Mouse (Mus musculus) small intestine, adult 2 months (tissue): ENCODE data around the gene Slc25a42. TPM values are rescaled to one million over a fixed set of nuclear protein-coding genes. Genes with fewer than 3 reads are reported as not detected.
"Not testable (repeated sequence)": the region's sequence is repeated elsewhere in the genome, so short reads cannot be mapped to it uniquely, and the experiment has no call there.

Experiments
- H3K27ac ChIP-seq: fragments of 200-500 bp; 2 replicates; pipeline ENCODE4 v1.5.1; 2012; ENCODE audit warnings: low read depth, low read length, control low read depth, inconsistent platforms; ENCODE audit not compliant: insufficient read depth
- H3K27me3 ChIP-seq: fragments of 200-500 bp; 2 replicates; pipeline ENCODE4 v1.6.1; 2012; ENCODE audit warnings: mild to moderate bottlenecking, moderate library complexity, low read length, inconsistent platforms; ENCODE audit not compliant: control insufficient read depth, insufficient read depth
- H3K36me3 ChIP-seq: fragments of 200-500 bp; 2 replicates; pipeline ENCODE4 v1.6.1; 2012; ENCODE audit warnings: mild to moderate bottlenecking, low read length, control low read depth, inconsistent platforms; ENCODE audit not compliant: control insufficient read depth, insufficient read depth
- H3K4me1 ChIP-seq: fragments of 200-500 bp; 2 replicates; pipeline ENCODE4 v1.6.1; 2012; ENCODE audit warnings: low read length, inconsistent platforms, mixed read lengths; ENCODE audit not compliant: control insufficient read depth, insufficient read depth, insufficient read length
- H3K4me3 ChIP-seq: fragments of 200-500 bp; 2 replicates; pipeline ENCODE4 v1.5.1; 2012; ENCODE audit warnings: low read depth, mild to moderate bottlenecking, control low read depth, inconsistent platforms, low read length, moderate library complexity
- CTCF ChIP-seq: fragments of 200-500 bp; IDR thresholded peaks from 2 replicates; pipeline ENCODE4 v1.5.1; 2012; ENCODE audit warnings: low read depth, mild to moderate bottlenecking, control low read depth, inconsistent platforms, low read length, moderate library complexity, mixed read lengths; ENCODE audit not compliant: insufficient replicate concordance, insufficient read length; ENCODE audit errors: extremely low read depth
- POLR2A ChIP-seq: fragments of 200-500 bp; IDR thresholded peaks from 2 replicates; pipeline ENCODE4 v1.6.1; 2012; ENCODE audit warnings: low read depth, mild to moderate bottlenecking, control low read depth, inconsistent platforms, low read length, moderate library complexity
- WGBS: fragments of 180-500 bp; shearing (Covaris S2); methylation state at CpG from one replicate; pipeline ENCODE4 v1.1.7; 2018; 5-methylcytosine and 5-hydroxymethylcytosine counted together
- polyA plus RNA-seq: library from polyadenylated mRNA; depleted of rRNA; stranded (reverse); fragments of >200 nt; gene quantifications from 2 replicates; pipeline ENCODE4 v1.2.3, GENCODE M21; 2012

Slc25a42 gene
- polyA plus RNA-seq, 1 experiment, result 23.2 TPM

GRCm38 (mm10) chr8:70222041-70222440 lies 9.9 kb upstream of the Slc25a42 start:
- Histone ChIP-seq H3K4me1 (peaks cover 3% of the 10 kb centered on the region; the same call in 1 of the 2 replicates), H3K4me3 (no peak overlapping the region), H3K27ac (no peak overlapping the region), H3K27me3 (no peaks in the 10 kb centered on the region), H3K36me3 (no peaks in the 10 kb centered on the region; the same call in 1 of the 2 replicates)
- TF ChIP-seq POLR2A, result no peak
- TF ChIP-seq CTCF, result no peak
- WGBS, result 97% methylated on average over 12 of the region's 12 CpGs

DNA sequence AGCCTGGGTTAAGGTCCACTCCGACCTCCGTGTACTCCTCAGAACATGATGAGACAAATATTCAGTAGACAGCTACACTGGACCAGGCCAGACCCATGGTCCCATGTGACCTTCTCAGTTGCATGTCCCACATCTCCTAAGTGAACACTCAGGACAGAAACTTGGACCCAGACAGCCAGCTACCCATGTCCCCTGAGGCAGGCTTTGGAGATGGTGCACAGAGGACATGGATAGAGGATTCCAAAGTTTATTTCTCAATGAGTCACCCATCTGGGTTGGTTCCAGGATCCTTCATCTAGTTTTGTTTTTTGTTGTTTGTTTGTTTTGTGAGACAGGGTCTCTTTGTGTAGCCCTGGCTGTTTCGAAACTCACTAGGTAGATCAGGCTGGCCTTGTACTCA lies 8.8 kb upstream of the Slc25a42 start:
- Histone ChIP-seq H3K27me3 (no peaks in the 10 kb centered on the region), H3K4me1 (peaks cover 3% of the 10 kb centered on the region; the same call in 1 of the 2 replicates), H3K27ac (no peak overlapping the region), H3K36me3 (no peaks in the 10 kb centered on the region; the same call in 1 of the 2 replicates), H3K4me3 (no peak overlapping the region)
- no peak for TF ChIP-seq CTCF
- TF ChIP-seq POLR2A, result no peak
- WGBS, result 79% methylated on average over 3 of the region's 3 CpGs

- Histone ChIP-seq H3K27ac (no peak overlapping the region), H3K4me1 (peaks cover 3% of the 10 kb centered on the region; the same call in 1 of the 2 replicates), H3K4me3 (no peak overlapping the region), H3K27me3 (no peaks in the 10 kb centered on the region), H3K36me3 (no peaks in the 10 kb centered on the region)
- TF ChIP-seq POLR2A, result no peak
- TF ChIP-seq CTCF, result no peak
- WGBS, result 44% methylated on average over 8 of the region's 8 CpGs
These were observed 8.2 kb upstream of the Slc25a42 start for GRCm38 (mm10) chr8:70220236-70220840.

DNA sequence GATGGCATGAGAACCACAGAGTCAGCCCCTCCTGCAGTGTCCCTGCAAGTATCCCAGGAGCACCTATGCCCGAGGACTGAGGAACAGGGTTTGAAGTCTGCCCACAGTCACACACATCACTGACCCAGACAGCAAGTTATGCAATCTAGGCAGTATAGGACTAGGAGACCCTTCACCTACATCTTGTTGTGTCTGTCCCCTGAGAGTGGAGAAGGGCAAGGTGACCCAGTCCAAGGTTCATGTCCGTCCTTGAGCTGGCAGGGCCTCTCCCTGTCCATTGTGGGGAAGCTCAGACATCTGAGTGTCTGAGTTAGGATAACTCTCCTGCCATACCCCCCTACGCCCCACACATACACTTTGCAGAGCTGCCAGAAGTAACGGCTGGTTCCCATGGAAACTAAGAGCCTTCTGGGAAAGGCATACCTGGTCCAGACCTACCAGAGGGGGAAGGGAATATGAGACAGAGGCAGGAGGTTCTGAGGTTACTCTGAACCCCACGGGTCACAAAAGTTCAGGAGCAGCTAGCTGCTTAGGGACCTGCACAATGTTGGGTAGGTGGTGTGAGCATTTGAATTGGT lies 7.1 kb upstream of the Slc25a42 start:
- no peaks in the 10 kb centered on the region for H3K36me3 ChIP-seq
- peaks cover 3% of the 10 kb centered on the region; the same call in 1 of the 2 replicates for H3K4me1 ChIP-seq
- 66% methylated on average over 5 of the region's 5 CpGs for WGBS
- TF ChIP-seq CTCF (no peak), POLR2A (no peak)
- H3K27ac ChIP-seq, result no peak overlapping the region
- no peak overlapping the region for H3K4me3 ChIP-seq
- H3K27me3 ChIP-seq, result no peaks in the 10 kb centered on the region

GRCm38 (mm10) chr8:70217441-70217840 lies 5.3 kb upstream of the Slc25a42 start:
- H3K4me1 ChIP-seq, result peaks cover 7% of the 10 kb centered on the region; the same call in 1 of the 2 replicates

DNA sequence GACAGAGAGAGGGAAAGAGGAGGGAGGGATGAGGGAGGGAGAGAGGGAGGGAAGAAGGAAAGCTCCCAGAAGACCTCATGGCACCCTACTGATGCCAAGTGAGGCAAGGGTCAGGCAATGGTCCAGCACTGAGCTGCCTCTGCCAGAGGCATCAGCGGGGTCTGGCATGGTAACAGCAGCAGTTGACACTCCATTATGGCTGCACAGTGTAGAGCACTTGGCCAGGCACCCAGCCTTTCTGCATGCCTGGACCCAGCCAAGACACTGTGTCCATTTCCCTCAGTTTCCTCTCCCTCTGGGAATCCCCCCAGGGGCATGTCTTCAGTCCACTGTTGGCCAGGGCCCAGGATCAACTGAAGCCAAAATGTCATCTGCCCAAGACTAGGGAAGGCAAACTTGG lies 4.5 kb upstream of the Slc25a42 start:
- WGBS, result 33% methylated on average over 1 of the region's 1 CpGs
- Histone ChIP-seq H3K27me3 (no peaks in the 10 kb centered on the region), H3K4me3 (no peak overlapping the region), H3K36me3 (no peaks in the 10 kb centered on the region), H3K4me1 (peaks cover 10% of the 10 kb centered on the region), H3K27ac (no peak overlapping the region)
- TF ChIP-seq CTCF, result no peak

More at GRCm38 (mm10) chr8:70217441-70217840, 5.3 kb upstream of the Slc25a42 start:
- TF ChIP-seq POLR2A, result no peak
- TF ChIP-seq CTCF, result no peak
- H3K27me3 ChIP-seq, result no peaks in the 10 kb centered on the region
- H3K27ac ChIP-seq, result no peak overlapping the region
- no peaks in the 10 kb centered on the region for H3K36me3 ChIP-seq
- no peak overlapping the region for H3K4me3 ChIP-seq

- 80% methylated on average over 3 of the region's 3 CpGs for WGBS
- not testable (repeated sequence) for H3K27me3 ChIP-seq, H3K27ac ChIP-seq, H3K4me3 ChIP-seq, H3K36me3 ChIP-seq
- H3K4me1 ChIP-seq, result peaks cover 10% of the 10 kb centered on the region
These were observed 4.1 kb upstream of the Slc25a42 start for GRCm38 (mm10) chr8:70216161-70216560.

DNA sequence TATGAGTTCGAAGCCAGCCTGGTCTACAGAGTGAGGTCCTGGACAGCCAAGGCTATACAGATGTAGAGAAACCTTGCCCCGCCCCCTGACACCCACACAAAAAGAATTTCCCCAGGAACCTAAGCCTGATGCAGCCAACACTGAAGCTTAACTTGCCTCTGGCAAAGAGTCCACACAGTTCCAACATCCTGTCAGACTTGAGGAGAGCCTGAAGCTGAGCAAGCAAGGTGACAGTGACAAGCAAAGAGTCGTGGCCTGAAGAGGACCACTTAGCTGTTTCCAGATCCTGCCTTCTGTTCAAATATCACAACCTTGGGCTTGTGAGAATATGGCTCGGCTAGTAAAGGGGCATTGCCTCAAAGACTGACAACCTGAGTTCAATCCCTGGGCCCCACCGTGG lies 3.0 kb upstream of the Slc25a42 start:
- TF ChIP-seq POLR2A (no peak), CTCF (no peak)

More for the DNA sequence above, 3.0 kb upstream of the Slc25a42 start:
- H3K4me1 ChIP-seq, result peaks cover 7% of the 10 kb centered on the region
- 77% methylated on average over 5 of the region's 5 CpGs for WGBS
- no peak overlapping the region for H3K27ac ChIP-seq
- H3K4me3 ChIP-seq, result no peak overlapping the region
- no peaks in the 10 kb centered on the region for H3K36me3 ChIP-seq
- no peaks in the 10 kb centered on the region for H3K27me3 ChIP-seq
